Mouse (Mus musculus): ENCODE measurements around the gene Zfand2a.

Zfand2a gene

GRCm38 (mm10) chr5:139432747-139433508, 51.4 kb downstream of the Zfand2a start:
- no peak for DNase-seq (ENCODE audit: low spot score in 2 of 2)

GRCm38 (mm10) chr5:139432333-139432732, 52.0 kb downstream of the Zfand2a start:
- no peak for DNase-seq (ENCODE audit: low spot score in 2 of 2)

GRCm38 (mm10) chr5:139429818-139430341, 54.5 kb downstream of the Zfand2a start:
- DNase-seq (ENCODE audit: low spot score in 2 of 2): no peak

- no peak for DNase-seq (ENCODE audit: low spot score in 2 of 2)
Measured at GRCm38 (mm10) chr5:139427989-139428388, 56.4 kb downstream of the Zfand2a start.

- DNase-seq (ENCODE audit: low spot score in 2 of 2): no peak
Measured at GRCm38 (mm10) chr5:139427001-139427400, 57.3 kb downstream of the Zfand2a start.

GRCm38 (mm10) chr5:139425198-139425597, 59.2 kb downstream of the Zfand2a start:
- no peak for DNase-seq (ENCODE audit: low spot score in 2 of 2)

DNA sequence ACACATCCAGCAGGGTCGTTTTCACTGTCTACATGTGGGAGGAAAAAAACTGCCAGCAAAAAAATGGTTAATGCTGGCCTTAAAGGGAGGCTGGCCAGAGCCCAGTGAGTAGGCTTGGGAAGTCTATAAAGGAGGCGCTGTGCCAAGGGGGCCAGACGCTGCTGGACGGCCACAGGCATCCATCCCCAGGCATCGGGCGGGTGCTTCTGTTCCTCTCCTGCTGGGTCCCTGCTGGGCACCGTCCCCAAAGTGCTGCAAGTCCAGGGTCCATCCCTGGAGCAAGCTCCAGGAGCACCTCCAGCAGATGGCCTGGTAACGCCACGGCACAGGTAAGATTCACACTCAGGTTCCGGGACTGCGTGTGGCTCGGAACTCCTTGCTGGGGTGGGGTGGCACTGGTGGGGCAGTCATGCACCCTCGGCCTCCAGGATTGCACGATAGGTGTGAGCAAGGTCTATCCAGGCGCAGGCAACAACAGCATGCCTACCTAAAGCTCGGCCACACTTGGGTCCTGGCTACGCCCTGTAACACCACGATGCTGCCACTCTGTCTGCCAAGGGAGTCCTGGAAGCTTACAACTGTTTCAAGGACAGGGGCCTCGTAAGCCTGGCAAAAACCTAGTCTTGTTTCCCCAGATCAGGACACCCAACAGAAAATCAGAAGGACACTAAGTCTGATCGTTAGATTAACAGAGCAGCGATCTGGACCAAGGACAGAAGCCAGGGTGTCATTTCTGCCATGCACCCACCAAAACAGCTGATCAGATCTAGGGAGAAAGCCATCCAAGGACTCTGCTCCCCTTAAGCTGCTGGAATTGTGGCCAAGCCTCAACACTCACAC, 61.1 kb downstream of the Zfand2a start, which contains the start of gene Gper1:
Gene Gper1, plus strand, starts transcription at position 126 of the 840 bp plus-strand sequence.
- DNase-seq (ENCODE audit: low spot score in 2 of 2): no peak
